Mouse (Mus musculus) bone marrow, adult 2 months (tissue): ENCODE data around the gene Ndufb4. TPM values are rescaled to one million over a fixed set of nuclear protein-coding genes. Genes with fewer than 3 reads are reported as not detected.
"Not testable (repeated sequence)": the region's sequence is repeated elsewhere in the genome, so short reads cannot be mapped to it uniquely, and the experiment has no call there.

Source experiments
- H3K27ac ChIP-seq: fragments of 200-500 bp; 2 replicates; pipeline ENCODE4 v1.5.1; 2012; ENCODE audit warnings: low read depth, mild to moderate bottlenecking, control low read depth, inconsistent platforms, low read length; ENCODE audit not compliant: control insufficient read depth, poor library complexity, insufficient read depth
- H3K4me1 ChIP-seq: fragments of 200-500 bp; 2 replicates; pipeline ENCODE4 v1.6.1; 2011; ENCODE audit warnings: low read length; ENCODE audit not compliant: control insufficient read depth, insufficient read depth
- H3K4me3 ChIP-seq: fragments of 200-500 bp; replicated peaks from 2 replicates; pipeline ENCODE3; 2011; ENCODE audit warnings: mild to moderate bottlenecking, low read depth, low read length, control low read depth; ENCODE audit not compliant: control insufficient read depth
- CTCF ChIP-seq: fragments of 200-500 bp; IDR thresholded peaks from 2 replicates; pipeline ENCODE4 v1.5.1; 2011; ENCODE audit warnings: low read length, control low read depth; ENCODE audit not compliant: control insufficient read depth, insufficient read depth
- POLR2A ChIP-seq: fragments of 200-500 bp; IDR thresholded peaks from 2 replicates; pipeline ENCODE4 v1.6.1; 2011; ENCODE audit warnings: low read depth, mild to moderate bottlenecking, control low read depth, low read length, borderline replicate concordance; ENCODE audit not compliant: control insufficient read depth
- WGBS: fragments of 180-500 bp; shearing (Covaris S2); methylation state at CpG from one replicate; pipeline ENCODE4 v1.1.7; 2018; 5-methylcytosine and 5-hydroxymethylcytosine counted together
- polyA plus RNA-seq: library from polyadenylated mRNA; stranded (reverse); fragments of >200 nt; gene quantifications from 2 replicates; pipeline ENCODE4 v1.2.4, GENCODE M21; 2011; ENCODE audit warnings: low replicate concordance; ENCODE audit not compliant: missing spikeins, insufficient read depth, insufficient read length

Gene Ndufb4
- polyA plus RNA-seq = 72.1 and 78.8 TPM in 2 replicates

DNA sequence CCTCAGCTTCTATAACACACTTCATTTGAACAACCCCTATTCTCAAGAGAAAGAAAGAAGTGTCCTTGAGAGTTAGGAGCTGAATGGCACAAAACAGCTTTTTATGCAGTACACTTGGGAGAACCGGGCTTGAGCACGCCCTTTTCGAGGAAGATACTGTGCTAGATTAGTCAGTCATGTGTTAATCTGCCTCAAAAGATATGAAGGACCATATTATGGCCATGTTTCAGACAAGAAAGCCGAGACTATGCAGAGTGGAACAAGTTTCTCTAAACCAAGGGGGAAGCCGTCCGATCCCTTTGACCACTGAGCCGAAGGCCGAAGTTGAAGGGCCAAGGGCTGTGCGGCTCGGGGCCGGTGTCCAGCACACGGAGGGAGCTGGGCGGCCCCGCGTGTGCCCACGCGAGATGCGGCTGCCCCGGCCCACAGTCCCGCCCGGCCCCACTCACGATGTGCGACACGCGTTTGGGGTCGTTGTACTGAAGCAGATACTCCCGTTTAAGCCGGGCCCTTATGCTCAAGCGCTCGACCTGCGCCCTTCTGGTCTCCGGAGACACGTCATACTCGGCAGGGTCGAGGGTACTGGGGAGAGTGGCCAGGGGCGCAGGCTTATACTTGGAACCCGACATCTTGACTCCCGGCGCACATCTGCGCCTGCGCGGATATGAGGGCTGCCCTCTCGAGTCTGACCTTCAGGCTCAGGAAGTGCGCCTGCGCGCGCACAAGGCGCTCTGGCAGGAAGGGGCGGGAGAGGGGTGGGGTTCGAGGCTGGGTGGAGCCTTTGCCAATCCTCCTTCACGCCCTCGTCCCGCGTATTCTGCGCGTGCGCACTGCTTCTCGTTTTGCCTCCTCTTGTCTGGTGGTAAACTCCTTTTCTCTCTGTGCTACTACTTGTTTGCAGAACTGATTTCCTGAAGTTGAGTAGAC, at the start of gene Ndufb4:
Gene Ndufb4 (minus strand): TSS at position 723 of the 927 bp plus-strand sequence.
- peak within 1 kb of the TSS; percentile 96 for H3K4me3 ChIP-seq
- under 1% methylated on average over 56 of the region's 58 CpGs for WGBS
- peak within 1 kb of the TSS; percentile 67; the same call in 1 of the 2 replicates for H3K27ac ChIP-seq
- 0 out of 2 replicates have a peak, but pooled peaks have one; percentile 0 for TF ChIP-seq CTCF
- no peak for TF ChIP-seq POLR2A
- no peaks in the 10 kb centered on the region; the same call in none of the 2 replicates for H3K4me1 ChIP-seq

DNA sequence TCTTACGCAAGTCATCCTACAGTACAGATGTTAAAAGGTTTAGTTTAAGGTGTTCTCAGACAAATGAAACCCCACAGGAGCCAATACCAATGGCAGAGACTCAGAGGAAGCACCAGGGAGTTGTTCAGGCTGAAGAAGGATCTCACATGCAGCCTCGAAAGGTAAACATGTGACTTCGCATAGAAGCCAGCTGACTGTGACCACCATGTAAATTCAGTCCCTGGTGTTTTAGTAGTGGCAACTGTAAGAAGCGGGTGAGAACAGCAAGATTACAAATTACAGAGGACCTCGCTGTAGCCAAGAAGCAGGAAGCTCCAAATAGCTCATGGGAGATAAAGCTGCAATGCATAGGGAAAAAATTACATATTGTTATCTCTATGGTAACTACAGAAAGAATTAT, 49.6 kb upstream of the Ndufb4 start:
- H3K4me3 ChIP-seq = no peak overlapping the region
- no peak overlapping the region for H3K27ac ChIP-seq
- 75% methylated on average over 5 of the region's 5 CpGs for WGBS
- H3K4me1 ChIP-seq = no peaks in the 10 kb centered on the region
- TF ChIP-seq POLR2A (no peak), CTCF (no peak)

DNA sequence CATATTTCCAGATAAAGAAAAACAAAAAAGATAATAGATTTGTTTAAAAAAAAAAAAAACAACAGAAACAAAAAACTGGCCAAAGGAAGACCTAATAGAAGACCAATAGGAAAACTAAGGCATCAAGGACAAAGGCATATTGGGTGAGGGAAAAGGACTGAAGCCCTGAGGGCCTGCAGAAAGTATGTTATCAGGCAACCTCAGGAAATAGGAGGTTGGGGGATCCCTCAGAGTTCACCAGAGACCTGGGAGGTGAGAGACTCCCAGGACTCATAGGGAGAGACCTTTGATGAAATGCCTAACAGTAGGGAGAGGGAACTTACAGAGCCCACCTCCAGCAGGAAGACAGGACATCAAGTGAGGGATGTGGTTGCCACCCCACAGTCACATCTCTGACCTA, 45.8 kb upstream of the Ndufb4 start:
- H3K4me1 ChIP-seq, H3K4me3 ChIP-seq, H3K27ac ChIP-seq: not testable (repeated sequence)

DNA sequence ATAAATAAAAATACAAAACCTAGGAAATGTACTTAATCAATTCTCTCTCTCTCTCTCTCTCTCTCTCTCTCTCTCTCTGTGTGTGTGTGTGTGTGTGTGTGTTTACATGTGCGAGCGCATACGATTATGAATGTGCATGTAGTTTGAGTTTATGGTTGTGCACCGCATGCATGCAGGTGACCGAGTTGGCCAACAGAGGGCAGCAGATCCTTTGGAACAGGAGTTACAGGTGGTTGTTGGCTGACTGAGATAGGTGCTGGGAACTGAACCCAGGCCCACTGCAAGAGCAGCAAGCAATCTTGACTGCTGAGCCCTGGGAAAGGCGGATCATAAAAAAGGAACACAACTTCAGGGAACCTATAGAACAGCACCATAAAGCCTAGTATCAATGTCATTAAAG, 44.5 kb upstream of the Ndufb4 start:
- no peak overlapping the region for H3K4me3 ChIP-seq
- WGBS = 86% methylated on average over 6 of the region's 6 CpGs
- TF ChIP-seq CTCF (peak; percentile 30; the same call in 1 of the 2 replicates), POLR2A (no peak)
- H3K4me1 ChIP-seq = no peaks in the 10 kb centered on the region
- no peak overlapping the region for H3K27ac ChIP-seq

DNA sequence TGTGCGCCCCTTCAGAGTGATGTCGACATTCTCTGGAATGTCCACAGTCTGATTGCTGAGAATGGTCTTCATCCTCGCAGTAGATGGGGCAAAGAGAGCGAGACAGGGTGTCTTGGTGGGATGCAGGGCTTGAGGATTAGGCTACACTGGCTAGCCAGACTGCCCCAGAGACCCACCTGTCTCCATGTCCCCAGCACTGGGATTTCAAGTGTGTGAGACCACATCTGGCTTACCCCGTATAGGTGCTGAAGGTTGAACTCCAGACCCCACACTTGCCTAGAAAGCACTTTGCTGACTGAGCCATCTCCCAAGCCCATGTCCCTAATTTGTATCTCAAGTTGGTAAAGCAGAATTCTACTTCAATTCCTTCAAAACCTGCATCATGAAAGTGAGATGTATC, 43.0 kb upstream of the Ndufb4 start:
- Histone ChIP-seq H3K27ac (no peak overlapping the region), H3K4me1 (no peaks in the 10 kb centered on the region), H3K4me3 (no peak overlapping the region)
- 86% methylated on average over 5 of the region's 5 CpGs for WGBS
- no peak for TF ChIP-seq POLR2A
- no peak for TF ChIP-seq CTCF

GRCm38 (mm10) chr16:37690932-37691730, 36.9 kb upstream of the Ndufb4 start:
- H3K4me1 ChIP-seq = no peaks in the 10 kb centered on the region; the same call in 1 of the 2 replicates
- H3K4me3 ChIP-seq = no peak overlapping the region
- TF ChIP-seq CTCF (no peak), POLR2A (no peak)
- H3K27ac ChIP-seq = no peak overlapping the region
- WGBS = 61% methylated on average over 12 of the region's 12 CpGs

DNA sequence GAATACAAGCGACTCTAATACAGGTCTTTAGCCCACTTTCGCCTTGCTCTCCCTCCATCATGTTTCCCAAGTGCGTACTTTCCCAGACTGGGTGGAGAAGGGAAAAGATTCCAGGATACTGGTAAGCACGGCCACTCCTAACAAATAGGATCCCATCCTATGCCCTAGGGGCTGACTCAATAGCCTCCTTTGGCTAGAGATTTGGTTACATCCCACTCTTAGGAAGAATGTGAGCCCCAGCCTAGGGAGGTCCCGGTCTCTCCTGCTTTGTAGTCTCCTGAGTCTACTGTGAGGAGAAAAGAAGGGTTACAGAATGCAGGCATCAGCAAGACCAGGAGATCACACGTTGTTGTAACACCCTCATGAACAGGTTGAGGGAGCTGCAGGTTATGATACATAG, 36.2 kb upstream of the Ndufb4 start:
- no peak overlapping the region for H3K27ac ChIP-seq
- no peak for TF ChIP-seq POLR2A
- TF ChIP-seq CTCF = no peak
- WGBS = 77% methylated on average over 6 of the region's 6 CpGs
- H3K4me3 ChIP-seq = no peak overlapping the region
- no peaks in the 10 kb centered on the region; the same call in 1 of the 2 replicates for H3K4me1 ChIP-seq

DNA sequence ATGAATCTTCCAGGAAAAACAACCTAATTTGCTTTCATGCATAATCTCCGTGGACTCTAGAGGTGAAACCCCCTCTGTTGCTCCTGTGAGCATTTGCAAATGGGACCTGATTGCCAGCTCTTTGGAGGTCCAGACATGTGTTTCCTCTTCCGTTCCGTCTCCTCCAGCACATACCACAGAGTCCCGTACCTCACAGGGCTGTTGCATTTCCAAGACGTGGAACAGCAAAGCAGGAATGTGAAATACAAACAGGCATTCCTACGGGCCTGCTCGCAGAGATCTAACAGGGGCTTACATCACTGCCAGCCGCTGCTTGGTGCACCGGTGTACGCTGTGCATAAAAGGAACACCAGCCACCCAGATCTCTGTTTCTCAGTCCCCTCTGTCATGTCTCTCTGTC, 35.7 kb upstream of the Ndufb4 start:
- no peaks in the 10 kb centered on the region; the same call in 1 of the 2 replicates for H3K4me1 ChIP-seq
- TF ChIP-seq CTCF (no peak), POLR2A (no peak)
- H3K4me3 ChIP-seq = no peak overlapping the region
- WGBS = 53% methylated on average over 10 of the region's 10 CpGs
- no peak overlapping the region for H3K27ac ChIP-seq
